Mouse (Mus musculus): ENCODE results near the gene Uggt2.

Gene Uggt2

GRCm38 (mm10) chr14:119098851-119099569 is at the start of gene Uggt2:
TSS of gene Uggt2 (minus strand) at chr14:119099430.
- peak; percentile 72 to 74 for DNase-seq (ENCODE audit: low spot score in 2 of 2)

- DNase-seq (ENCODE audit: low spot score in 2 of 2), result no peak
Measured at GRCm38 (mm10) chr14:119139381-119139950, 40.2 kb upstream of the Uggt2 start.

- DNase-seq (ENCODE audit: low spot score in 2 of 2), result no peak
Measured at GRCm38 (mm10) chr14:119138786-119139100, 39.5 kb upstream of the Uggt2 start.

GRCm38 (mm10) chr14:119137906-119138785 is 38.9 kb upstream of the Uggt2 start, which contains the start of gene Hs6st3:
TSS of gene Hs6st3 (plus strand) at chr14:119138341.
- DNase-seq (ENCODE audit: low spot score in 2 of 2), result no peak

- peak; percentile 86 to 88 for DNase-seq (ENCODE audit: low spot score in 2 of 2)
Measured at GRCm38 (mm10) chr14:119137512-119137905, 38.3 kb upstream of the Uggt2 start.

GRCm38 (mm10) chr14:119127330-119127729 is 28.1 kb upstream of the Uggt2 start:
- DNase-seq (ENCODE audit: low spot score in 2 of 2), result no peak

- no peak for DNase-seq (ENCODE audit: low spot score in 2 of 2)
Measured at GRCm38 (mm10) chr14:119125840-119126239, 26.6 kb upstream of the Uggt2 start.

GRCm38 (mm10) chr14:119124061-119124460 is 24.8 kb upstream of the Uggt2 start:
- no peak for DNase-seq (ENCODE audit: low spot score in 2 of 2)

GRCm38 (mm10) chr14:119123582-119123981 is 24.4 kb upstream of the Uggt2 start:
- no peak for DNase-seq (ENCODE audit: low spot score in 2 of 2)

GRCm38 (mm10) chr14:119112558-119112957 is 13.3 kb upstream of the Uggt2 start:
- no peak for DNase-seq (ENCODE audit: low spot score in 2 of 2)

- peak in 1 of 2 experiments; percentile 20 for DNase-seq (ENCODE audit: low spot score in 2 of 2)
Measured at GRCm38 (mm10) chr14:119109776-119110218, 10.6 kb upstream of the Uggt2 start.

GRCm38 (mm10) chr14:119108776-119109301 is 9.6 kb upstream of the Uggt2 start:
- DNase-seq (ENCODE audit: low spot score in 2 of 2), result no peak

- DNase-seq (ENCODE audit: low spot score in 2 of 2), result no peak
Measured at GRCm38 (mm10) chr14:119107591-119107990, 8.4 kb upstream of the Uggt2 start.

- no peak for DNase-seq (ENCODE audit: low spot score in 2 of 2)
Measured at GRCm38 (mm10) chr14:119099570-119099891, 301 bp upstream of the Uggt2 start.

GRCm38 (mm10) chr14:119061811-119062210 is 37.4 kb downstream of the Uggt2 start:
- DNase-seq (ENCODE audit: low spot score in 2 of 2), result no peak

GRCm38 (mm10) chr14:119060682-119061081 is 38.5 kb downstream of the Uggt2 start:
- DNase-seq (ENCODE audit: low spot score in 2 of 2), result peak in 1 of 2 experiments; percentile 32

GRCm38 (mm10) chr14:119057014-119057413 is 42.2 kb downstream of the Uggt2 start:
- DNase-seq (ENCODE audit: low spot score in 2 of 2), result no peak

- no peak for DNase-seq (ENCODE audit: low spot score in 2 of 2)
Measured at GRCm38 (mm10) chr14:119052969-119053368, 46.3 kb downstream of the Uggt2 start.

GRCm38 (mm10) chr14:119052361-119052760 is 46.9 kb downstream of the Uggt2 start:
- DNase-seq (ENCODE audit: low spot score in 2 of 2), result no peak

GRCm38 (mm10) chr14:119043765-119044164 is 55.5 kb downstream of the Uggt2 start:
- DNase-seq (ENCODE audit: low spot score in 2 of 2), result no peak

- DNase-seq (ENCODE audit: low spot score in 2 of 2), result no peak
Measured at GRCm38 (mm10) chr14:119040253-119040652, 59.0 kb downstream of the Uggt2 start.

- DNase-seq (ENCODE audit: low spot score in 2 of 2), result no peak
Measured at GRCm38 (mm10) chr14:119037755-119038154, 61.5 kb downstream of the Uggt2 start.
